Mouse (Mus musculus) retina, postnatal 1 day (tissue): ENCODE results near the gene Dlgap4.

Source experiments
- DNase-seq: peaks from one replicate; pipeline ENCODE4 v3.0.0-alpha.2; 2012

The Dlgap4 gene

DNA sequence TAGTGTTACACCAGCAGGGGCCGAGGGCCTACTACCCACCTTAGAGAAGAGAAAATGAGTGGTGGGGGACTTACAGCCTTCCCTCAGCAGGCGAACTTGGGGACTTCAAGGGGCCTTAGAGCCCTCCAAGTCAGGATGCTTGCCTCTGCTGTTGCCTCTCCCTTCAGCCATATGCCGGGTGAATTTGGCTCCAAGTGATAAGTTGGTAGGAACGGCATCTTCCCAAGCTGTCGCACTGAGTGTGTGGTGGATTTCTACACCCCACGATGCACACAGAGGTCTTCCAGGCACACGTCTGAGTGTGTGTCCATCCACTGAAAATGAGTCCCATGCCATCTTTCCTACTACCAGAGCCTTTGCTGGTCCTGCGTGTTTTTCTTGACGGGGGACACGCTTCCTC lies 49.7 kb downstream of the Dlgap4 start:
- DNase-seq: no peak

- no peak for DNase-seq
These were observed 50.9 kb downstream of the Dlgap4 start for GRCm38 (mm10) chr2:156664407-156664806.

DNA sequence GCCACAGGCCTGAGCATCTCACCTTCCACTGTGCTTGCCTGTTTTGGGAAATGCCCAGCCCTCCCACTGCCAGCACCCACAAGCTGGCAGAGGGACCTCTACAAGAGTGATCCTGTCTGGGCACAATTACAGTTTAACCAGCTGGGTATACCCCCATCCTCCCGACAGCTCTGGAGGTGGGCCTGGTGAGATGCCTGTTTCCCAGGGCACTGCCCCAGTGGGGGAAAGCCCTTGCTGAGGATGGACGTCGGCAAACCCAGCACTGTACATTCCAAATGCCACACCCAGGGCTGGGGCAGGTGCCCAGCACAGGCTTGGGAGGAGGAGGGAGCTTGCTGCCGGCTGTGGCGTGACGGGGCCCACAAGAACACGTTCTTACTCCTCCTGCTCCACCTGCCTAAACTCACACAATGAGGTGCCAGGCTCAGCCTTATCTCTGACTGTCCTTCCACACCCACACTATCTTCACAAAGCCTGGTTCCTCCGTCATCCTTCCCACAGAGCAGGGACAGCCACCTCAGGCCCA lies 51.6 kb downstream of the Dlgap4 start:
- DNase-seq: no peak

- no peak for DNase-seq
These were observed 52.2 kb downstream of the Dlgap4 start for GRCm38 (mm10) chr2:156665620-156666196.

GRCm38 (mm10) chr2:156666231-156666630 lies 52.7 kb downstream of the Dlgap4 start:
- DNase-seq: peak; percentile 69

DNA sequence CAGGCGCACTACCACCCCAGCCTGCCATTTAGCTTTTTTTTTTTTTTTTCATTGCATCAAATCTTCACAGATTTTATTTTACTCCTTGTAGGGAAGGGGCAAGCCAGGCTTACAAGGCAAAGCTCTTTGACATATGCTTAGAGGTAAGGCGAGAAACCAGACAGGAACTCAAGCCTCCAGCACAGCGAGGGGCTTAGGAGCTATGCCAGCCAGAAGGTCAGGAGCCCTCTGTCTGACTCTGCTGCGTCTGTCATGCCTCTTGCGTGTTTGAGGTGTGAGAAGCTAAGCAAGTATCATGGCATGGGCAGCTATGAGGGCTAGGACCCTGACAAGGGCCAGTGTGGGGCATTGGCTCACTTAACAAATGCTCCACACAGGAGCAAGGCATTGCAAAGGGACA lies 53.8 kb downstream of the Dlgap4 start:
- no peak for DNase-seq

GRCm38 (mm10) chr2:156668625-156669024 lies 55.1 kb downstream of the Dlgap4 start:
- DNase-seq: no peak

GRCm38 (mm10) chr2:156673307-156673706 lies 59.8 kb downstream of the Dlgap4 start:
- DNase-seq: no peak

- DNase-seq: no peak
These were observed 60.6 kb downstream of the Dlgap4 start for GRCm38 (mm10) chr2:156673881-156674669.

- no peak for DNase-seq
These were observed 63.4 kb downstream of the Dlgap4 start for GRCm38 (mm10) chr2:156676885-156677284.

DNA sequence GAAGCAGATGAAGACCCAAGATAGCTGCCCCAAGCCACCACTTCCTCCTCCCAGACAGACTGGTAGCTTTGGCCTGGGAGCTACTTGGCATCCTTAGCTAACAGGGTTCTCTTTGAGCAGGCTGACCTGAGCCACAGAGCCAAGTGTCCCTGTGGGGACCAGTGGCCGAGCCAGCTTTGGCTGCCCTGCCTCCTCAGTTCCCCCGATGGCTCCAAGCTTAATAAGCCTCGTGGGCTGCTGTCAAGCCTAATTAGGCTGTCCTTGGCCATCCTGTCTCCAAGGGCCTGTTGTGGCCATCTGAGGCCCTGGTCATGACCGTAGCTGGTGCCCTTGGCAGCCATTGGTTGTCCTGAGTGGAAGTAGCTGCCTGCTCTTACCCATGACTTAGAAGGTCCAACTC lies 64.6 kb downstream of the Dlgap4 start:
- DNase-seq: no peak

- no peak for DNase-seq
These were observed 69.5 kb downstream of the Dlgap4 start for GRCm38 (mm10) chr2:156682965-156683364.

DNA sequence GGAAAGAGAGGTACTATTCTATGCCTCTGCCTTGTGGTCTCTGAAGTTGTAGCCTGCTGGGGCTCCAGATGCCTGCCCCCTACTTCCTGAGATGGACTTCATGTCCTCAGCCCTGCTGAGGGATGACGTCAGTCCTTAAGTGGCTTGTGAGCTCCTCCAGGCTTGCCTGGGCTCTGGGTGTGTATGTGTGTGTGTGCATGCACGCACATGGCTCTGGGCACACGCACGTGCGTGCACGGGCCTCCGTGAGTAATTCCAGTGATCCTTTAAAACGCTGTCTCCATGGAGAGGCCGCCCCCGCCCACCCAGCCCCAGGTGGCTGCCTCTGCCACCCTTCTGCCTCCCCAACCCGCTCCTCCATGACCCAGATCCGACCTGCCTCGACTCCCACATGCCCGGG lies 72.5 kb downstream of the Dlgap4 start:
- no peak for DNase-seq

- DNase-seq: peak; percentile 47
These were observed 73.2 kb downstream of the Dlgap4 start for GRCm38 (mm10) chr2:156686754-156687153.

GRCm38 (mm10) chr2:156688604-156689003 lies 75.1 kb downstream of the Dlgap4 start:
- peak; percentile 80 for DNase-seq

GRCm38 (mm10) chr2:156690833-156691232 lies 77.3 kb downstream of the Dlgap4 start:
- DNase-seq: no peak

GRCm38 (mm10) chr2:156691746-156692145 lies 78.2 kb downstream of the Dlgap4 start:
- no peak for DNase-seq

- DNase-seq: peak; percentile 61
These were observed 79.8 kb downstream of the Dlgap4 start for GRCm38 (mm10) chr2:156693241-156693807.

DNA sequence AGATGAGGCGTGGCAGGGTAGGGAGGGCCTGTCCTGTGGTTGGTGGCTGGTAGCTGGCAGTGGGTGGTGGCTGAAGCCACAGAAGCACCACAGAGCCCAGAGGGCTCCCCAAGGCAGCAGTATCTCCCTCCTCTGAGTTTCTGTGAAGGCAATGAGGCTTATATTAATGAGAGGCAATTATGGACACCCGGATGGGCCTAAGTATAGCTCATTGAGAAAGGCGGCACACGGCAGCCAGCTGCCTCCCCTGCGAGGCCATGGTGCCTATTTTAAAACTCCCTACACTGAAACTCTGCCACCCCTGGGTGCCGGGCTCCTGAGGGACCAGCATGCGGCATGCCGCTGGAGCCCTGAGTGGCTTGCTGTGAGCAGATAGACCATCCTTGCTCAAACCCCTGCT lies 83.8 kb downstream of the Dlgap4 start:
- peak; percentile 65 for DNase-seq

DNA sequence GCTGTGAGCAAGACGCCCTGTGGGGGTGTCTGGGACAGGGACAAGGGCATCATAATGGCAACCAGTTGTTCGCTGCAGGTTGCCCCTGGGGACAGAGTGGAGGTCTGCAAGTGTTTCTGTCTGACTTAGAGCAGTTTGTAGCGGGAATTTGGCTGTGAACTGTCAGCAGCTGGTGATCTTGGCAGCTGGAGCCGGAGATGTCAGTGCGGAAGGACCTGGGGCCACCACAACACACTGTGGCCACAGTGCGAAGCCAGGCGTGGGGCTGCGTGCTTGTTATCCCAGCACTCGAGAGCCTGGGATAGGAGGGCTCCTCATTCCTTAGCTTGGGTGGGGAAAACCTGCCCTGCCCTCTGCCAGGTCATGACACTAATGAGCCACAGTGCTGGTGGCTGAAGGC lies 84.7 kb downstream of the Dlgap4 start:
- DNase-seq: peak; percentile 22

DNA sequence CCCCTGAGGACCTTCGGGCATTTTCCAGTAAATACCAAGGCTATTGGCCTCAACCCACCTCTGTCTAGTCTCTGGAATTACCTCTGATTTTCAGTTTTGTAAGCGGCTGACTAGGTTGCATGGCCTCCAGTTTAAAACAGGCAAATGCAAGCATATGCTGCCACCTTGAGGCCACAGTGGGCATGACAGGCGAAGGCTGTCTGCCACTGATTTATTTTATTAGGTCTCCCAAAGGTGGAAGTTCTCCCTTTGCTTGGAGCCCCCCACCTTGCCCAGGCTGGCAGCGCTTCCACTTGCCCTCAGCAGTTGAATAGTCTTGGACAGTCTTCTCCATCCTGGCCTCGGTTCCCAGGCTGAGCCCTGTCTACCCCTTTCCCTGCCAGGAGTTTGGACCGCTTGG lies 92.0 kb downstream of the Dlgap4 start:
- DNase-seq: peak; percentile 82

- DNase-seq: no peak
These were observed 103.2 kb downstream of the Dlgap4 start for GRCm38 (mm10) chr2:156716683-156717082.

DNA sequence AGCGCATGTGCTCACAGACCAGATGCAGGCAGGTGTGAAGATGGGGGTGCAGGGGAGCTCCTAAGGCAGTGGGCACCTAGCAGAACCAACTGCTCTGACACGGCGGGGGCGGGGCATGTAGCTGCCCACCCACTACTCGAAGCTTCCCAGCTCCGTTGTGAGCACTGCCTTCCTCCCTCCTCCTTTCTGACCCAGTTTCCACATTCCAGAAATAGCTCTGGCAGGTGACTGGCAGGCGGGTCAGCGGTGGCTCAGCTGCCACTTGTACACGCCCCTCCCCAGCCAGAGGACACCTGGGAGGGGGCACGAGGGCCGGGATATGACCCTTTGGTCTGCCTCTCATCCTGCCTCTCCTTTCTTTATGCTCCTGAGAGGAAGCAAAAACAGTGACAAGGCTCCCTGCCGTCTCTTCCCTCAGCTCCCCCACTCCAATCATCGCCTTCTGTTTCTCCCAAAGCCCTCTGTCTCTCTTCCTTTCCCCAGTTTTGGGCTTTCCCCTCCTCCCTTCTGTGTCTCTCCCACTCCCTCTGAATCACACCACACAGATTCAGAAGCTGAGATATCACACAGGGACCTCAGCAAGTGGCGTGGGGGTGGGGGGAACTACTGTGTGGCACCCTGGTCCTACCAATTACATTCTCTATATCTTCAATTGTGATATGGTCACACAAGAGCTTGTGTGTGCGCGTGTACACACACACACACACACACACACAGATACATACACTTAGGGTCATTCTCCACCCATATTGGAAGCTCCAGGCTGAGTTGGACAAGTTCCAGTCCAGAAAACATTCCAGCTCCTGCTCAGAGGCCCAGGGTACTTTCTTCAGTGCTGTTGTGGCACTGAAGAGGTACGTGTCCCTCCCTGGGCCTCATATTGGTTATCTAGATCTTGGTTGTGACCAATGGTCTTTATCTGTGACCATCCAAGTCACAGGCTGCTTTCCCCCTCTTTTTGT lies 104.1 kb downstream of the Dlgap4 start:
- DNase-seq: peak; percentile 92
